Mouse (Mus musculus) hindbrain, embryonic 14.5 days (tissue): ENCODE measurements at regions not wholly inside any gene's neighbourhood (a gene's known extent, or its start where the extent isn't known, plus 50 kb on each side); places are given as distances from the start of the nearest gene placed in this dataset.
A peak's percentile ranks its signal among the peaks of the same experiment; 100 is the strongest.

Experiments
- ATAC-seq: fragments of 200-750 bp; cut with Nextera tagmentation; 2 replicates; pipeline ENCODE4 v1.8.0; 2017; ENCODE audit warnings: moderate number of reproducible peaks, mild to moderate bottlenecking, moderate TSS enrichment, moderate library complexity; ENCODE audit not compliant: low FRiP score
- DNase-seq: peaks from one replicate; pipeline ENCODE4 v3.0.0-alpha.2; 2015; ENCODE audit warnings: low spot score
- H3K27ac ChIP-seq: fragments of 300-500 bp; sonication (generic); 2 replicates; pipeline ENCODE4 v1.5.1; 2014; ENCODE audit warnings: mild to moderate bottlenecking, moderate library complexity
- H3K27me3 ChIP-seq: fragments of 300-500 bp; sonication (generic); 2 replicates; pipeline ENCODE4 v1.6.1; 2014; ENCODE audit warnings: mild to moderate bottlenecking, low read length, mixed read lengths; ENCODE audit not compliant: control insufficient read depth, insufficient read depth
- H3K36me3 ChIP-seq: fragments of 300-500 bp; sonication (generic); replicated peaks from 2 replicates; pipeline ENCODE4 v1.6.1; 2014; ENCODE audit not compliant: control insufficient read depth, insufficient read depth
- H3K4me1 ChIP-seq: fragments of 300-500 bp; sonication (generic); replicated peaks from 2 replicates; pipeline ENCODE4 v1.6.1; 2014; ENCODE audit warnings: antibody characterized with exemption, low read length, mixed read lengths; ENCODE audit not compliant: control insufficient read depth, insufficient read depth
- H3K4me2 ChIP-seq: fragments of 300-500 bp; sonication (generic); replicated peaks from 2 replicates; pipeline ENCODE4 v1.6.1; 2014; ENCODE audit warnings: mild to moderate bottlenecking, moderate library complexity
- H3K4me3 ChIP-seq: fragments of 300-500 bp; sonication (generic); replicated peaks from 2 replicates; pipeline ENCODE4 v1.5.1; 2014; ENCODE audit warnings: mild to moderate bottlenecking, low read length
- H3K9ac ChIP-seq: fragments of 300-500 bp; sonication (generic); 2 replicates; pipeline ENCODE4 v1.6.1; 2014
- H3K9me3 ChIP-seq: fragments of 300-500 bp; sonication (generic); 2 replicates; pipeline ENCODE4 v1.6.1; 2016; ENCODE audit warnings: low read length; ENCODE audit not compliant: control insufficient read depth
- WGBS: fragments of 180-500 bp; shearing (Covaris S2); extraction: QIAGEN DNeasy Blood & Tissue Kit; methylation state at CpG from one replicate; pipeline ENCODE4 v1.1.7; 2014; 5-methylcytosine and 5-hydroxymethylcytosine counted together

- Histone ChIP-seq H3K27me3 (peaks cover 22% of the 10 kb centered on the region; the same call in 1 of the 2 replicates), H3K36me3 (no peaks in the 10 kb centered on the region), H3K27ac (no peak overlapping the region), H3K9ac (no peak overlapping the region), H3K4me3 (no peak overlapping the region), H3K9me3 (no peaks in the 10 kb centered on the region), H3K4me2 (no peak overlapping the region), H3K4me1 (no peaks in the 10 kb centered on the region)
- DNase-seq (no peak), ATAC-seq (no peak)
- WGBS: 86% methylated on average over 3 of the region's 3 CpGs
Observed at GRCm38 (mm10) chrX:166694219-166694618, 108.7 kb upstream of the Egfl6 start.

GRCm38 (mm10) chrX:166688779-166689178 lies 103.3 kb upstream of the Egfl6 start:
- Histone ChIP-seq H3K4me2 (no peak overlapping the region), H3K36me3 (no peaks in the 10 kb centered on the region), H3K27ac (no peak overlapping the region), H3K9ac (no peak overlapping the region), H3K4me1 (no peaks in the 10 kb centered on the region), H3K9me3 (no peaks in the 10 kb centered on the region), H3K27me3 (0 out of 2 replicates have a peak, but pooled peaks cover 6% of the 10 kb centered on the region), H3K4me3 (no peak overlapping the region)
- ATAC-seq (peak; percentile 53), DNase-seq (peak; percentile 30)
- 74% methylated on average over 3 of the region's 3 CpGs for WGBS

GRCm38 (mm10) chrX:166673404-166673803 lies 87.9 kb upstream of the Egfl6 start:
- H3K9me3 ChIP-seq: no peaks in the 10 kb centered on the region
- H3K27me3 ChIP-seq: peaks cover 21% of the 10 kb centered on the region
- H3K9ac ChIP-seq: no peak overlapping the region
- no peak overlapping the region for H3K4me3 ChIP-seq
- ATAC-seq (no peak), DNase-seq (no peak)
- H3K27ac ChIP-seq: no peak overlapping the region
- WGBS: 79% methylated on average over 3 of the region's 3 CpGs
- H3K4me2 ChIP-seq: no peak overlapping the region
- no peaks in the 10 kb centered on the region for H3K4me1 ChIP-seq
- H3K36me3 ChIP-seq: no peaks in the 10 kb centered on the region

- Histone ChIP-seq H3K9me3 (no peaks in the 10 kb centered on the region), H3K4me3 (no peak overlapping the region), H3K27ac (no peak overlapping the region), H3K27me3 (peaks cover 21% of the 10 kb centered on the region), H3K9ac (no peak overlapping the region), H3K36me3 (no peaks in the 10 kb centered on the region), H3K4me1 (no peaks in the 10 kb centered on the region), H3K4me2 (no peak overlapping the region)
- no peak for ATAC-seq
- WGBS: 86% methylated on average over 1 of the region's 1 CpGs
- no peak for DNase-seq
Observed at GRCm38 (mm10) chrX:166672617-166673016, 87.1 kb upstream of the Egfl6 start.

GRCm38 (mm10) chrX:166671853-166672252 lies 86.3 kb upstream of the Egfl6 start:
- H3K27me3 ChIP-seq: peaks cover 26% of the 10 kb centered on the region
- ATAC-seq: no peak
- WGBS: 96% methylated on average over 4 of the region's 4 CpGs
- H3K36me3 ChIP-seq: no peaks in the 10 kb centered on the region
- H3K4me3 ChIP-seq: no peak overlapping the region
- DNase-seq: no peak
- no peak overlapping the region for H3K9ac ChIP-seq
- H3K4me1 ChIP-seq: no peaks in the 10 kb centered on the region
- no peak overlapping the region for H3K4me2 ChIP-seq
- no peak overlapping the region for H3K27ac ChIP-seq
- no peaks in the 10 kb centered on the region for H3K9me3 ChIP-seq

GRCm38 (mm10) chrX:166666304-166666703 lies 80.8 kb upstream of the Egfl6 start:
- Histone ChIP-seq H3K27ac (no peak overlapping the region), H3K9ac (no peak overlapping the region), H3K4me1 (no peaks in the 10 kb centered on the region), H3K27me3 (peaks cover 28% of the 10 kb centered on the region; the same call in 1 of the 2 replicates), H3K4me3 (no peak overlapping the region), H3K36me3 (no peaks in the 10 kb centered on the region), H3K9me3 (no peaks in the 10 kb centered on the region), H3K4me2 (no peak overlapping the region)
- 82% methylated on average over 2 of the region's 2 CpGs for WGBS
- no peak for DNase-seq
- no peak for ATAC-seq

GRCm38 (mm10) chrX:166661808-166662207 lies 76.3 kb upstream of the Egfl6 start:
- H3K9ac ChIP-seq: no peak overlapping the region
- DNase-seq: no peak
- no peaks in the 10 kb centered on the region for H3K4me1 ChIP-seq
- no peak overlapping the region for H3K4me3 ChIP-seq
- H3K36me3 ChIP-seq: no peaks in the 10 kb centered on the region
- H3K27me3 ChIP-seq: peaks cover 12% of the 10 kb centered on the region; the same call in 1 of the 2 replicates
- WGBS: 36% methylated on average over 6 of the region's 6 CpGs
- peak; percentile 61; the same call in 1 of the 2 replicates for ATAC-seq
- H3K9me3 ChIP-seq: no peaks in the 10 kb centered on the region
- peak overlapping the region; percentile 83 for H3K27ac ChIP-seq
- no peak overlapping the region for H3K4me2 ChIP-seq

- Histone ChIP-seq H3K27ac (peak overlapping the region; percentile 83), H3K9ac (peak overlapping the region; percentile 45; the same call in 1 of the 2 replicates), H3K27me3 (peaks cover 10% of the 10 kb centered on the region; the same call in 1 of the 2 replicates), H3K36me3 (no peaks in the 10 kb centered on the region), H3K4me2 (peak overlapping the region; percentile 40), H3K9me3 (no peaks in the 10 kb centered on the region), H3K4me3 (no peak overlapping the region), H3K4me1 (no peaks in the 10 kb centered on the region)
- 21% methylated on average over 16 of the region's 16 CpGs for WGBS
- peak; percentile 85 for ATAC-seq
- DNase-seq: peak; percentile 58
Observed at GRCm38 (mm10) chrX:166661043-166661718, 75.7 kb upstream of the Egfl6 start.

- Histone ChIP-seq H3K4me2 (no peak overlapping the region; the same call in 1 of the 2 replicates), H3K9ac (no peak overlapping the region), H3K27ac (peak overlapping the region; percentile 83; the same call in 1 of the 2 replicates), H3K36me3 (no peaks in the 10 kb centered on the region), H3K9me3 (no peaks in the 10 kb centered on the region), H3K27me3 (peaks cover 8% of the 10 kb centered on the region; the same call in 1 of the 2 replicates), H3K4me3 (no peak overlapping the region), H3K4me1 (no peaks in the 10 kb centered on the region)
- DNase-seq: peak; percentile 88
- ATAC-seq: no peak
- 28% methylated on average over 6 of the region's 6 CpGs for WGBS
Observed at GRCm38 (mm10) chrX:166660715-166661042, 75.2 kb upstream of the Egfl6 start.
